Mouse (Mus musculus) cerebellum, postnatal 4 days (tissue): ENCODE measurements at regions not wholly inside any gene's neighbourhood (a gene's known extent, or its start where the extent isn't known, plus 50 kb on each side); places are given as distances from the start of the nearest gene placed in this dataset.
A peak's percentile ranks its signal among the peaks of the same experiment; 100 is the strongest.

Source experiments
- DNase-seq, 2 experiments: peaks; one replicate each; pipeline ENCODE4 v3.0.0; 2022; ENCODE audit warnings: low spot score in 2 of 2, mixed read lengths in 1 of 2

DNA sequence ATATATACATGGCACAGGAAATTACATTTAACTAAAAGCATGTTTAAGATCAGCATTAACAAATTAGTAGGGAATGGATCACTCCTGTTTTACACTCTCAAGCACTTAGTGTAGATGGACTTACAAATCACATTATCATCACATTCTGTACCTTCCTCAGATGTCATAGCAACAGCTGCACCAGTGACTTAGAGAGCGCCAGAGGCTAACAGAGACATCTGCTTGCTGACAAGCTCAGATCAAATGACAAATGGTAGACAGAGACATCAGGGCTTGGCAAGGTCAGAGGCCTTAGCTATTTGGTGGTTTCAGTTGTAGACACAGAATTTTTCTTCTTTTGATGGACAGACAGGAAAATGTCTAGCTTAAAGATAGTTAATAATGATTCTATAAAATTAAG is 897.5 kb upstream of the Slc10a2 start:
- DNase-seq = no peak

DNA sequence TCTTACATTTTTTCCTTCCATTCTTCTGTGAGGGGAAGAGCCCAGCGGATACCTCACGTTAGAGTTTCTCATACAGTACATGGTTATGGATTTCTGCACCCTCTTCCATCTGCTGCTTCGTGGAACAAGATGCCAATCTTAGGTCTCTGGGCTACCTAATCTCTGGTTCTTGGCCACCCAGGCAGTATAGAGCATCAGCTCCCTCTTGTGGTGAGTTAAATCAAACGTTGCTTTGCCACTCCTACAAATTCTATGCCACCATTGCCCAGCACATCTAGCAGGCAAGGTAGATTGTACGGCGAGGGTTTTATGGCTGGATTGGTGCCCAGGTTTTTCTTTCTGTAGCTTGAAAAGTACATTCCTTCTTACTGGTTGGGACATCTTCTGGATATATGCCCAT is 889.7 kb upstream of the Slc10a2 start:
- DNase-seq = peak in 1 of 2 experiments; percentile 6

DNA sequence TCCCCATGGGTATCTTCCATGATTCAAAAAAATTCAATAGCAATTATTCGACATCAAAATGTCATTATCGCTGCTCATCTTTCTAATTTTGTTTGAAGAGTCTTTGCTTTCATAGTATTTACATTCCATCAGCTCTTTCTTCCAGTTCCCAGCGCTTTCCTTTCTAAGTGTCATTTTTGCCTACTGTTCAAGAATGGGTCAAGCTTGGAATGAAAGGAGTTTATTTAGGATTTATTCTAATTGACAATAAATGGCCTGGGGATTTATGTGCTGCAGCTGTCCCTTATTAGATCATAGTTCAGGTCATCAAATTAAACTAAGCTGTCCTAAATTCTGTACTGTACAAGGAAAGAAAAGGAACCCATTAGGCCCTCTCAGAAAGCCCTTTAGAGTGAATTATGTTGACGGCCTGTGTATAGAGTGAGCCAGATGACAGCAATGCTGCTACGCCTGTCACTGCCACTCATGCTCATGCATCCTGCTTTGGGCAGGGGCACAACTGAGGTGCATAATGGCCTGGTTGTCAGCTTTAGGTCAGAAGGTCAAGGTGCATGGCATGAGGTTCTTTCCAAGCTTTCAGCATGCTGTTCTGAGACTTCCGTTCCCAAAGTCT is 860.4 kb upstream of the Slc10a2 start:
- DNase-seq = no peak

DNA sequence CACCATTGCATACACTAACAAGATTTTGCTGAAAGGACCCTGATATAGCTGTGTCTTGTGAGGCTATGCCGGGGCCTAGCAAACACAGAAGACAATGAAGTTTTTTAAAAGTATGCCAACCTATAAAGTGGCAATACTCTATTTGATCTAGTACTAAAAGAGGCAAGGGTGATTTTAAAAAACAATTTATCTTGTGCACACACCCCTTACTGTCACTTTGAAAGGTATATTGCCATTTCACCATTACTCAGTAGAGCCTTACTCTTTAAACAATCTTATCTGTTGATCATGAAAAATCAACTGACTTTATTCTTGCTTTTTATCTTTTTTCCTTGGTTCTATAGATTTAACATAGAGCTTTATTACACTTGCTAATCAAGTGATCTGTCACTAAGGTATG is 859.1 kb upstream of the Slc10a2 start:
- no peak for DNase-seq

DNA sequence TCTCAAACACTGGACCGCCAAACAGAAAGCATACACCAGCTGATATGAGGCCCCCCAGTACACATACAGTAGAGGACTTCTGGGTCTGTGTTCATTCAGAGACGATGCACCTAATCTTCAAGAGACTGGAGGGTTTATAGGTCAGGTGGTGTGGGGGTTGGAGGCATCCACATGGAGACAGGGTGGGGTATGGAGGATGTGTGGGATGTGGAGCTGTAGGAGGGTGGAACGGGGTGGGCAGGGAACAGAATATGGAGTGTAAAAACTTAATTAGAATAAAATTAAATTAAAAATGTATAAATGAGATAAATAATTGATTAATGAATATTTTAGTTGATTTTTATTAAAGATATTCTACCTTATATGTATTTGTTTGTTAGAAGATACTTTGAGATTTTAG is 832.9 kb upstream of the Slc10a2 start:
- DNase-seq = no peak

DNA sequence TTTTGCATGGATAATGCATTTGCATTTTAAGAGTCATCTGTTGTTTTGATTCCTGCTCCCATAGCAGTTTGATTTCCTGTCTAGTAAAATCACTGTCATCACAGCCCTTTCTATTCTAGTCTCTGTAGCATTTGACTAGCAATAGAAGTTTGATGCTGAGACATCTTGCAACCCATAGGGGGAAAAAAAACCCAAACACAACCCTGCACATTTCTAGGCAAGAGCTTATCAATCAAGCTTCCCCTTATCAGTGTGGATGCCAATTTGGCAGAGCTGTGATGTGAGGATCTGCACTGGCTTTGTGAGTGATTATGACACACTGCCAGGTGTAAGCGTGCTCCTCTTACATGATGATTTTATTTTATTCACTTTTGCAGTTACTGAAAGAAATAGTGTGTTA is 813.0 kb upstream of the Slc10a2 start:
- no peak for DNase-seq
